Mouse (Mus musculus) induced T-regulatory cell, adult 2 months (primary cell): ENCODE results near the gene A930018P22Rik.
"Not testable (repeated sequence)": the region's sequence is repeated elsewhere in the genome, so short reads cannot be mapped to it uniquely, and the experiment has no call there.

Experiments used
- DNase-seq: peaks from one replicate; pipeline ENCODE4 v3.0.0-alpha.2; 2012; ENCODE audit warnings: low read depth

Gene A930018P22Rik

GRCm38 (mm10) chr2:104122505-104123378 is at the start of gene A930018P22Rik:
Gene A930018P22Rik (plus strand): TSS chr2:104122769.
- DNase-seq: peak; percentile 91

DNA sequence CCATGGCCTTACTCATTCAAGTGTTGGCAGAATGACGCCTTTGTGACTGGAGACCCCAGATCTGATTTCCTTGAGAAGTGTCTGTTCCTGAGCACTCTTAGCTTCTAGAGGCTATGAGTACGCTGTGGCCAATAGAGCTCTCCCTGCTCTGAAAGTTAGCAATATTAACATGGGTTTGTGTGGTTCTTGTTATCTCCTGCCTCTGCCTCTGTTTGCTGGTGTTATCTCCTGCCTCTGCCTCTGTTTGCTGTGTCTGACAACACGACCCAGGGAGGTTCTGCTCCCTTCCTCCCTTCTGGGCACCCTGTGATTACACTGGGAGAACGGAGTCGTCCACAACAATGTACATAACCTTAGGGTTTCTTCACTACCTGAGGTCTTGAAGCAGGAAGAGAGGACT is 44.3 kb upstream of the A930018P22Rik start:
- not testable (repeated sequence) for DNase-seq

- not testable (repeated sequence) for DNase-seq
Observed at GRCm38 (mm10) chr2:104081436-104082050, 41.0 kb upstream of the A930018P22Rik start.

GRCm38 (mm10) chr2:104082474-104082873 is 40.1 kb upstream of the A930018P22Rik start:
- DNase-seq: no peak

- not testable (repeated sequence) for DNase-seq
Observed at GRCm38 (mm10) chr2:104084027-104084426, 38.5 kb upstream of the A930018P22Rik start.

DNA sequence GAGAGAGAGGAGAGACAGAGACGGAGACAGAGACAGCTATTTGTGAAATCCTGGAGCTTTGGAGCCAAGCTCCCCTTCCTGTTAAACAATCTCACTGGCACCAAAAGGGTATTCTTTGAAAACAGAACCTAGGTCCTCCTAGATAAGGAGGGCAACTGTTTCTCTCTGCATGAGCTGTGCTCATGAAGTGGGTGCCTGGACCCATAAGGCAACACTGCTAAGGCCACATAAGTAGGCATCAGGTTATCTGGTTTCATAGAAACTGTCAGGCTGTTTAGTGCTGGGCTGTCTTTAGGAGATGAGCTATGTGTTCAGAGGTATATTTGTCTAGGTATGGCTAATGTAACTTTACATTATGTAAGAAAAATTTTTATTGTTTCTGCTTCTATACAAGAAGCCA is 35.0 kb upstream of the A930018P22Rik start:
- not testable (repeated sequence) for DNase-seq

DNA sequence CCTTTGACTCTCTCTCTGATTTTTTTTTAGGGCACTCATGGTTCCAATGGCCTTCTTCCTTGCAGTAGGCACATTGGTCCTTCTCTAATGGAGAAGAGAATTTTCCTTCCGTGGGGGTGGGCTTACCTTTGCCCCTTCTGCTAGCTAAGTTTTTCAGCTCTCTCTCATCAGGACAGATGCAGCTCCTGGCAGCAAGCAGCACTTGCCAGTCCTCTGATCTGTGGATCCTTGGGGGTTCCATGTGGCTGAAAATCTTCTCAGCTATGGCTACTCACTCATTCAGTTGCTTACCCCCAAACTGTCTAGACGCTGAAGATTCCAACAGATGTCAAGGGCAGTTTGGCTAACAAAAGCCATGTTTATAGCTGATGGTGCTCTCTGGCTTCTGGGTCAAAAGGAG is 29.3 kb upstream of the A930018P22Rik start:
- no peak for DNase-seq

GRCm38 (mm10) chr2:104095741-104096213 is 26.8 kb upstream of the A930018P22Rik start, which contains the start of gene Cd59a:
Gene Cd59a (plus strand): TSS chr2:104095801.
- DNase-seq: peak; percentile 59

- DNase-seq: no peak
Observed at GRCm38 (mm10) chr2:104096256-104096655, 26.3 kb upstream of the A930018P22Rik start.

GRCm38 (mm10) chr2:104096796-104097195 is 25.8 kb upstream of the A930018P22Rik start:
- not testable (repeated sequence) for DNase-seq

DNA sequence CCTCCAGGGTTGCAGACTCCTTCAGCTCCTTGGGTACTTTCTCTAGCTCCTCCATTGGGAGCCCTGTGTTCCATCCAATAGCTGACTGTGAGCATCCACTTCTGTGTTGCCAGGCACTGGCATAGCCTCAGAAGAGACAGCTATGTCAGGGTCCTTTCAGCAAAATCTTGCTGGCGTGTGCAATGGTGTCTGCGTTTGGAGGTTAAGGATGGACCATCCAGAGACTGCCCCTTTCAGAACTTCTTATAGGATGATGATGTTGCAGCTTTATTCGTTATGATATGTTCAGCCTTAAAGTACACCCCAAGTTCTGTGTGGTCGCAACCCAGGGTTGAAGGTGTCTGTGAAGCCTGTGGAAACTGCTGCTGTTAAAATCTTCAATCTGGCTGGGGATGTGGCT is 25.2 kb upstream of the A930018P22Rik start:
- DNase-seq: not testable (repeated sequence)

DNA sequence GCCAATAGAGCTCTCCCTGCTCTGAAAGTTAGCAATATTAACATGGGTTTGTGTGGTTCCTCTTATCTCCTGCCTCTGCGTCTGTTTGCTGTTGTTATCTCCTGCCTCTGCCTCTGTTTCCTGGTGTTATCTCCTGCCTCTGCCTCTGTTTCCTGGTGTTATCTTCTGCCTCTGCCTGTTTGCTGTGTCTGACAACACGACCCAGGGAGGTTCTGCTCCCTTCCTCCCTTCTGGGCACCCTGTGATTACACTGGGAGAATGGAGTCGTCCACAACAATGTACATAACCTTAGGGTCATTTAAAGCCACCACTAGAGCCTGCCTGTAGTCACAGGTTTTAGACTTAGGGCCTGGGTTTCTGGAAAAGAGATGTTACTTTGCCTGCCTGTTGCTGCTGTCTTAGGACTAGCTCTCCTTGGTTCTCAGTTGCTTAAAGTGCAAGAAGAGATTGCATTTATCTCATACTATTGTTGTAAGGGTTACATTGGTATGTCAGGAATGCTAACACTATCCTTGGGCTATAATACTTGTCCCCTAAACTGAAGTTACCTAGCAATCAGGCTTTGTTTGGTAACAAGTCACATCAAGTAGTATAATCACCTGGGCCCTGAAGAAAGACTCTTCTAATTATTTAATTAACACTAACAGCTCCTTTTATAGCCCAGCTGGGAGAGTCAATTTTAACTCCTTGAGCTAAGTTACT is 23.9 kb upstream of the A930018P22Rik start:
- no peak for DNase-seq

- no peak for DNase-seq
Observed at GRCm38 (mm10) chr2:104099231-104099585, 23.4 kb upstream of the A930018P22Rik start.

DNA sequence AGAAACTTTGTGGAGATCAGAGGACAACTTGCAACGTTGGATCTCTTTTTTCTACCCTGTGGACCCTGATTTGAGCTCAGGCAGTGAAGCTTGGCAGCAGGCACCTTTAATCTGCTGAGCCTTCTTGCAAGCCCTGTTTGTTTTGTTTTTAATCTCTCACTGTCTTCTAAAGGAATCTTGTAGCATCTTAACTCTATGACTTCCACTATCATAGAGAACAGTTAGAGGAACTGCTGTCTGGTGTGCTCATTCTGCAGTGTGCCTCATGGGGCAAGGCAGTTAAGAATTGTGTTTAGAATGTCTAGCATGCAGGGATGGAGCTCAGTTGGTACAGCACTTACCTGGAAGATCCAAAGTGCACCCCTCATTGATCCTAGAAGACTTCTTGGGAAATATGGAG is 22.6 kb upstream of the A930018P22Rik start:
- DNase-seq: no peak

DNA sequence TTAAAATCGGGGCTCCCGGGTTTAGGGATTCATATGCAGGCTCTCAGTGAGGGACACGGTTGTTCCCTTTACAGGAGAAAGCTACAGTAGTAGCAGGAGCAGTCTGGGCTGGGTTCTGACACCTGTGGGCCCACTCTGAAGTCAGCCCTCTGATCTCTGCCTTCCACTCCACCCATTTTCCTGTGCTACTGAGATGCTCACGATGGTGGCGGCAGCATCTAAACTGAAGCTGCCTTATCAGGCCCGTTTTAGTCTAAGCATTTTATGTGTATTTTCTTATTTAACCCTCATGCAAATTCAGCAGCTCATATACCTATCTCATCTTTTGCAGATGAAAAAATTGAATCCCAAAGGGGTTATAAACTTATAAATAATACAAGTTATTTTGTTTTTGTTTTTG is 17.8 kb upstream of the A930018P22Rik start:
- no peak for DNase-seq

DNA sequence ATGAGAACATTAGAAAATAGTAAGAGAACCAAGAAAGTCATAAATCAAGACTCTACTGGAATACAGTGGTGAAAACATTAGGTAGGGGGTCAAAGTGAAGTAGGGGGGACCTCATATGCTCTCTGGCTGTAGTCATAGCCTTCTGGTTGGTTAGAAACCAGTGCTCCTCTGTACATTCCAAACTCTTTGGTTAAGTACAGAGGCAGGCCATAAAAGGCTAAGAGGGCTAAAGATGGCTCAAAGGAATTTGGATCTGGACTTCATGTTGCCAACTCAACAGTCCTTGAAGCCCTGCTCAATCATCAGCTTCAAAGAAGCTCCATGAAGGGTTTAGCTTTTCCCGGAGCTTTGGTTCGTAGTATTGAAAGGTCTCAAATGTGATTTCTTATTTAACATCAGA is 13.5 kb upstream of the A930018P22Rik start:
- not testable (repeated sequence) for DNase-seq

DNA sequence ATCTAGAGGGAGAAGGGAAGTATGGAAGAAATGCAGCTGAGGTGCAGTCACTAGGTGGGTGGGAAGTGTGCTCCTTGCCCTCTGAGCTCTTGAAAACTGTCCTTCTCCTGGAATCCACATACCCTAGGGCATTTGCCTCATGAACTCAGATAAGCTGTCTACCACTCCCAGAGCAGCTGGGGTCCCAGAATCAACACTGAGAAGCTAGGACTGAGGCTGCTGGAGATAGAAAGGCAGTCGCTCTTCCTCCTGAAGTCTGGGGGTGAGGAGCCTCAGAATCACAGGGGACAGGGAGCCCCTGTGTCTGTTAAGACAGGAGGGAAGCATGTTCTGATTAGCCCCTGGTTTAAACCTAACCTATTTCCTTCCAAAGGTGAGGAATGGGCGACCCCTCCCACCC is 13.0 kb upstream of the A930018P22Rik start:
- DNase-seq: no peak

DNA sequence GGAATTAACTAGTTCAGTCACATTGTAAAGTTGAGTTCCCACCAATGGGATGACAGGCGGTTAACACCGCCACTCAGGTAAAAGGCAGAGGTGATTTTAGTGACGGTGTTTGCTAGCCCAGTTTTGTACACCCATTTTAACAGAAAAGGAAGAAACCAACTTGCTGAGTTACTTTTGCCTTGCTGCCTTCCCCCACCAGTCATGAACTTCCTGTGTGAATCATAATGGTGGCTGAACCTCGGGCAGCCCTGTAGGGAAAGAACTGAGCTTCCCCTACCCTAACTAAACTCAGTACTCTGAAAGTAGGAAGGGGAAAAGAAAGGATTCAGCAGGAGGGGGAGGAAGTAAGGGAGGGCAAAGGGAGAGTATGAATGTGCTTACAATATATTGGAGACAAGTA is 12.5 kb upstream of the A930018P22Rik start:
- DNase-seq: no peak

GRCm38 (mm10) chr2:104111170-104111797 is 11.3 kb upstream of the A930018P22Rik start:
- not testable (repeated sequence) for DNase-seq

DNA sequence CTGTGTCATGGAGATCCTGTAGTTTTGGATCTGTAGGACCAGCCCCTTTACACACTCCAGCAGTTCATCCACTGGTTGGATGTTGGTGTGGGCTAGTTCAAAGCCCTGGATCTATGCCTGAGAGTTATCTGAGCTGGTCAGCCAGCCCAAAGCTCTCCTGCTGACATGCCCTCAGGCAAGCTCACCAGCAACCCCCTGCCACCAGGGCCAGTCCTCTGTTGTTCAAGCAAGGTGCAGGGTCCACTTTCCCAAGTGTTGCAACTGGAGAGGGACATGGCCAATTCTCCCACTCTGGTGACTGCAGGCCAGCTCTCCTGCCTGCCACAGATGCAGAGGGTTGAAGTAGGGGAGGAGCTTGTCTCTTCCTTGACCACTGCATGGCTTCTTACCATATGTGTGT is 9.0 kb upstream of the A930018P22Rik start:
- not testable (repeated sequence) for DNase-seq

- DNase-seq: no peak
Observed at GRCm38 (mm10) chr2:104114898-104115297, 7.7 kb upstream of the A930018P22Rik start.

- DNase-seq: not testable (repeated sequence)
Observed at GRCm38 (mm10) chr2:104117173-104117572, 5.4 kb upstream of the A930018P22Rik start.
